Mouse (Mus musculus): ENCODE data around the gene Rnf150.

DNA sequence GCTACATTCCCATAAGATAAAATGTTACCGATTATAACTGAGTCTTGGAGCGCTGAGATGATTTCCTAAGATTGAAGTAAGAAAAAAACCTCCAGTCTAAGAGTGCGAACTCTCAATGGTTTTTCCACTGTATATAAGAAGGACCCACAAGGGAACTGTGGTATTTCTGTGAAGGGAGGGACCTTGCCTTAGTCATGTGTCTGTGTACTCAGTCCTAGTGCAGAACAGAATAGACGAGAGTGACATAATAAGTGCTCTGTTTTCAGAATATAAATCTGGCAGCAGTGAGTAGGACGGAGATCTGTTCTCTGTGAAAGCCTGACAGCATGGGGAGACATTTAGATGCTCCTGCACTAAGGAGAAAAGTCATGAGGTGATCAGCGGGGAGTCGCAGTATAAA, 169.6 kb downstream of the Rnf150 start:
- no peak for TF ChIP-seq POLR2A (IDR thresholded peaks at IDR 0.05; ENCODE audit: low read depth, low read length)
- no peak for TF ChIP-seq USF1 (IDR thresholded peaks at IDR 0.05; ENCODE audit: low read depth, low read length)
- no peak for TF ChIP-seq HCFC1 (IDR thresholded peaks at IDR 0.05; ENCODE audit: low read depth, low read length)

Measured in CH12.LX (cell line).